Mouse (Mus musculus) ovary, adult 18-20 months (tissue): ENCODE data around the gene Shkbp1.

Experiments used
- DNase-seq: peaks from one replicate; pipeline ENCODE4 v3.0.0; 2022; ENCODE audit warnings: low spot score, mixed read lengths

Shkbp1 gene

DNA sequence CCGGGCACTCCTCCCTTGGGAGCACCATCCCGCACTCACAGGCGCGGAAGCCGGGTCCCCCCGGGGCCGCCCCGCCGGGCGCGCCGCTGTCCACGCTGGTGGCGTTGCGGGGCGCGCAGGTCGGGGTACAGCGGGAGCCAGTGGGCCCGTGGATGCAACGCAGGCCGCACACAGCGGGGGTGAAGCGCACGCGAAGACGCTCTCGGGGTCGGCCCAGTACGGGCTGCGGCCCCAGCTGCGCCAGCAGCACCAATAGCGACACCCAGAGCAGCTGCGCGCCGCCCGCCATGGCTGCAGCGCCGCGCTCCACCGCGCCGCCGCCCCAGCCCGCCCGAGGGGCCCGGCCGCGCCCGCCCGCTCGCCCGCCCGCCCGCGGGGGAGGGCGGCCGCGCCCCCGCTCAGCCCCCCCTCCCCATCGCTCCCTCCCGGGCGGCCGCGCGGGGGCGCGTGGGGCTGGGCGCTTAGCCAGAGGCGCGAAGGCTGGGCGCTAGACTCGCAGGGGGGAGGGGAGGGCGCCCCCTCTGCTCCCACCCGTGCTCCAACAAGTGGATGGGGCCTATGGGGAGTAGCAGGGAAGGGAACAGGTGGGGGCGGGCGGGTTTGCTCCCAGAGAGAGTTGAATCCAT, 22.4 kb downstream of the Shkbp1 start:
- DNase-seq: no peak

DNA sequence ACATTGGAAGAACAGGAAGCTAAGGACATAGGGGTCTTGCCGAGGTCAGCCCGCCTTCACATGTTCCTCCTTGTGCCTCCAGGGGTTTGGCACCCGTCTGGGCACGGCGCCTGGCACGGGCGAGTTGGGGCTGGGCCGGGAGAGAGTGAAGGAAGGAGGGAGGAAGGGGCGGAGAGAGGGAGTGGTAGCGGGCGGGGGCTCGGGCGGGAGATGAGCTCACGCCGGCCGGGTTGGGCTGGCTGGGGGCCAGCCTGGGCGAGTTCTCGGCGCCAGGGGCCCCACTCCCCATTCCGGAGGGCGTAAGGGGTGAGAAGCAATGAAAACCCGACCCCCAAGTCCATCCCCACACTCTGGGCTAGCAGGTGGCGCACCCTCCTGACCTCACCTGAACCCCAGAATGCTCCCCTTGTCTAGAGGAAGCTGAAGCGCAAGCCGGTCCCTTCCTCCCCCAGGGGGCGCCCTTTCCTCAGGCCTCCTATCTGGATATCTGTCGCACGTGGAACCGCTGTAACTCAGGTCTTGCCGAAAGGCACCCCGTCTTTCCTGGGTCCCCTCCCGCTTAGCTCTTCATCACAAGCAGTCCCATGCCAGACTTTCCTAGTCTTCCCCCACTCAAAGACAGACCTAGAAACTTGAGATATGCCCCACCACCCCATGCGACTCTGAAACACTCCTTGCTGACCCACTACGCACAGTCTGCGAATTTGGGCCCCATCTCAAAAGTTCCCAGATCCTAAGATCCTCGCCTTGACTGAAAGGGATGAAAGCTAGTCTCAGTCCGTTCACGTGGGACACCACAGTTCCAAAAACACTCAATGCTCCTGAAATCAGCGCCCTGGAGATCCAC, 23.2 kb downstream of the Shkbp1 start:
- DNase-seq: peak; percentile 69

DNA sequence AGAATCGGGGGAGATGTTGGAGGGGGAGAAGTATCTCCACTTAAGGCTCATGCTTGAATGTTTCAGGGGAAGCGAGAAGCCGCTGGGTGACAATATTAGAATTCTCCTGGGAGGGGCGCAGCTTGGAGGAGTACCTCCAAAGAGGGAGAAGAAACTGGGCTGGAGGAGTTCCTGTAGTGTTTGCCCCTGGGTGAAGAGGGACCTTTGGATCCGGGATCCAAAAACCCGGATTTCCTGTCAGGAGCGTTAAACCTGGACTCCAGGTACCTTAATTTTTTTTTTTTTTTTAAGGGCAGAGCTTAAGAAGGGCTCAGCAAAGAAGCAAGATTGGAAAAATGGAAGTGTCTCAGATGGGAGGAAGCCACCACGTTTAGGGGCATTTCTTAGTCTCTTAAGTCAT, 24.0 kb downstream of the Shkbp1 start:
- no peak for DNase-seq

DNA sequence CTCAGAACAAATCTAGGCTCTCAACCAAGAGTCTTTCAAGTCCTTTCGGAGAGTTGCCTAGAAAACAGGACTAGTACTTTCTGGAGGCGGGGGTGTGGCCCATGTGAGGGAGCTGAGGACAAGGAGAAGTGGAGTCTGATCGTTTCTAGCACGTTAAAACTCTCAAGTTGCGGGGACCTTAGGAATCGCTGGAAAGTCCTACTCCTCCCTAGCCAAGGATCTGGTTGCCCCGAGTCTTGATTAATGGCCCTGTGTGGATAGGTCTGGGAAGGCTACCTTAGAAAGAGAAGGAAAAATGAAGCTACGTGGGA, 24.3 kb downstream of the Shkbp1 start:
- DNase-seq: no peak

DNA sequence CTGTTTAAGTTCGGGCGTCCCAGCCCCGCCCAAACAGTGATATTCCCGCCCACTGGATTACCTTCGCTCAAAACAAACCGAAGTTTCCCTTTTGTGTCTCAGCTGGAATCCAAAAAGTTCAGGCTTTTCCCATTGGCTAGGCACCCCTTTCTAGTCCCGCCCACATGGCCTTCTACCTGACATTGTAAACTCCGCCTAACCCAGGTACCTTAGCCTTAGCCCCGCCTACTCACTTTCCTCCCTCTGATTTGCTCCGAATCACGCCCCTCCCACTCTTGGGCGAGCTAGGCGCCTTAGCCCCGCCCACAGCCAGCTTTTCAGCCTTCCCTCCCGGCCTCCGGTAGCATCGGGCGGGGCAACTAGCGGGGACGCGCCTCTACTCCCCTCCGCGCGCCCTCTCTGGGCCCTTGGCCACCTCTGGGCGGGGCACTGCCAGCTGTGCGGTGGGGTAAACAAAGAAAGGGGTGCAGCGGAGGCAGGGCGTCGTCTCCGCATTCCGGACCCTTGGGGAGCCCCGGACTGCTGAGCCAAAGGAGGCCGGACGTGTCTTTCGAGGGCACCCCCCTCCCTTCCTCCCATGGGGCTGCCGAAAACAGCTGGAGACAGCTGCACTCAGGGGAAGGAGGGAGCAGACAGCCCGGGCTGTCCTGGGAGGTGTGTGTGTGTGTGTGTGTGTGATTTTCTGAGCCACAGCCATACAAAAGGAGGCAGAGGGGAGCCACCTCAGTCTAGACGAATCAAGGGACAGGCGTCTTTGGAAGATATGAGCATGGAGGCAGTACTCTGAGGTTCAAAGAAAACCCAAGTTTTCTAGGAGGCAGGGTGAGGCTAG, 24.9 kb downstream of the Shkbp1 start:
- peak; percentile 88 for DNase-seq

DNA sequence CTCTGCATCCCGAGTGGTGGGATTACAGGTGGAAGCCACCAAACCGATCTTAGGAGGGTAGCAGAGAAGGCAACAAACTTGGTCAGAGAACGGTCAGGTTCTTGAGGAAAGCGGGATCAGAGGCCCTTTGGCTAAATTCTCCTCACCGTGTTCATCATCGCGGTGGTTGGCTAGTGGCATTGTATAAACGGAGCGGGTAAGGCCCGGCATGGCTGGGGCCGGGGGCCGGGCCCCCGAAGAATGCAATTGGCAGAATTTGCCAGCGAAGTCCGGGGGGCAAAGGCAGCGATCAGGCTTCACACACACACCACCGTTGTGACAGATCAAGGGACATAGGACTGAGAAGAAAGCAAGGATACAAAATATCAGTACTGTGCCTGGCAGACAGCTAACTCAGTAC, 25.8 kb downstream of the Shkbp1 start:
- DNase-seq: no peak

DNA sequence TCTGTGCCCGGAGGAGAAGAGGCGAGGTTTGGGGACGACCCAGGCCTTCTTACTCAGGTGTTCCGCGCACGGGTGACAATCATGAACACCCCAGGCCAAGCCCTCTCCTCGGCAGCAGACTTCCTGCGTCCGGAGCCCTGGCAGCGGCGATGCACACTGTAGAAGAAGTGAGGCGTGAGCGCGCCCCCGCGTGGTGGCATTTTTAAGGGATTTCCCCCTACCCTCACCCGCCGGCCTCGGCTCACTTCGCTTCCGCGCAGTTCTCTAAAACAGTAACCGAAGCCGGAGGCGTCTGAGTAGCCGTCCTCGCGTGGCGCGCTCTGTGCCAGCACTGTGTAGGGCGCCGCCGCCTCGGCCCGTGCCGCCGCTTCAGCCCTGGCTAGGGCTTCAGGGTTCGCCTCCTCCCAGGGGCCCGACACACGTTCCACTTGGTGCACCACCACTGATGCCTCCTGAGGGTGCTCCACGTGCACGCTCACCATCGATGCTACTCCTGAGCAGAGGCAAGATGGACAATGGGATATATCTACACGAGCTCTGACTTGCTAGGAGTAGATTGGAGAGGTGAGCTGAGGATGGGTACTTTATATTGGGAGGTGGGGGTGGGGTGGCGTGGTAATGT, 26.4 kb downstream of the Shkbp1 start:
- no peak for DNase-seq

DNA sequence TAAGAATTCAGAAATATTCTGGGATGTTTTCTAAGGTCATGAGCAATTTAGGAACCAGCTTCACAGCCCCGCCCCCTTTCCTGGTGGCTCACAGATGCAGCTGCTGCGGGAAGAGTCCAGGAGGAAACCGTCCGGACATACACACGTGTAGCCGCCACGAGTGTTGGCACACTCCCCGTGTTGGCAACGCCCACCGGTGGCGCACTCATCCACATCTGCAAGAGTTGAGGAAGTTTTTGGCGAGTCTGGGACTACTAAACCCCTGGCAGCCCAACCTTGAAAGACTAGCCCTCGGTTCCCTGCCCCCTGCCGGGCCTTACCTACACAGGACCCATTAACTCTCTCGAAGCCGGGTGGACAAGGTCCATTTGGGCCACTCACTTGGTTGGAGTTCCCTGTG, 27.2 kb downstream of the Shkbp1 start:
- DNase-seq: no peak

DNA sequence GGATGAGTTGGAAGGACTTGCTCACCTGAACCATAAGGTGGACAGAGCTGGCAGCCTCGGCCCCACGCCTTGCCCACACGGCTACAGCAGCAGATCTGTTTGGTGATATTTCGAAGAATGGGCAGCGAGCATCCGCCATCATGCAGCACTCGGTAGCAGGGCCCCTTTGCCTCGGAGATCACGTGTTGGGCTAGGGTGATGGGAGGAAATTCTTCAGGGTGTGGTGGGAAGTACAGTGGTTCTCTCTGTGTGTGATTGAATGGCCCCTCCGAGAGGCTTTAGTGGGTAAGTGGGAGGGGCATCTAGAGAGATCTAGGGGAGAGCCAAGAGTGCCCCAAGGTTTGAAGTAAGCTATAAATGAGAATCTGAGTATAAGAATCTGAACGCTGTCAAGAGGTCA, 27.7 kb downstream of the Shkbp1 start:
- no peak for DNase-seq

DNA sequence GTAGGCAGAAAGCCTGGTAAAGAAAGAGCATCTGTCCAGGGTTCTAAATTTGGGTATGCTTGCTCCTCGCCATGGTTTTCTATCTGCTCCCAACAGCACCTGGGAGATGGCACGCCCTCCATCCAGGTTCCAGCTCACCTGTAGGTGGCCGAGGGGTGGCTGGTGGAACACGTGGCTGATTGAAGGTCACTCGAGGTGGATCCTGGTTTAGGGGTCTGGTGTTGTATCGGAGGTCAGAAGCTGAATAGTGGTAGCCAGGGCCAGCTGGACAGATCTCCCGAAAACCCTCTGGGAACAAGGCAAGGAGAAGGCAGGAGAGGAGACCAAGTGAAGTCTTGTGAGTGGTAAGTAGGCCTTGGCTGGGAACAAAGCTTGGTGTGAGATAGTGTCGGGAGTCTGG, 28.3 kb downstream of the Shkbp1 start:
- no peak for DNase-seq

DNA sequence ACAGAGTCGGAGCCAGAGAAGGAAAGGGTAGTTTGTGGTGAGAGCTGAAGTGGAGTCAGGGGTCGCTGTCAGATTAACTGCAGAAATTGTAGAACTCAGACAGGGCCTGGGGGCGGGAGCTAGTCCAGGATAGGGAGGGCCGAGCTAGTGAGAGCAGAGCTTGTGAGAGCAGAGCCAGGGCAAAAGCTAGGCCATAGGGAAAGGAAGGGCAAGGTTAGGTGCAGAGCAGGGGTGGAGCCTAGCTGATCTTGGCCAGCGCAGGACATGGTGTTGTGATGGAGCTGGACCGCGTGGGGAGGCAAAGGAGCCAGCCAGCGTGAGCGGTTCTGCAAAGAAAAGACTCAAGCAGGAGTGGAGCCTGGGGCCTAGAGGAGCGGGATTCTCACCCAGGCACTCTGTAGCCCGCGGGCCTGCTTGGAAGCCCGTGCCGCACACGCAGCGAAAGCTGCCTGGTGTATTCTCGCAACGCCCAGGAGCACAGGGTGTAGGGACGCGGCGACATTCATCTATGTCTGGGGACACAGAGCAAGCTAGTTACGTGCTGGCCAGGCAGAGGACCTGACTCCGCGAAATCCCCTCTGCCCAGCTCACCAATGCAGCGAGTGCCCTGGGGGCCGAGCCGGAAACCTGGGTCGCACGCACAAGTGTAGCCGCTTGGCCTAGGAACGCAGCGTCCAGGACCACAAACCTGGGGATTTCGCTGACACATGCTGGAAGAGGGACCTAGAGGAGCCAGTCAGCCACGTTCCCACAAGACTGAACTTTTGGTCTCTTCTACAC, 29.5 kb downstream of the Shkbp1 start:
- no peak for DNase-seq

DNA sequence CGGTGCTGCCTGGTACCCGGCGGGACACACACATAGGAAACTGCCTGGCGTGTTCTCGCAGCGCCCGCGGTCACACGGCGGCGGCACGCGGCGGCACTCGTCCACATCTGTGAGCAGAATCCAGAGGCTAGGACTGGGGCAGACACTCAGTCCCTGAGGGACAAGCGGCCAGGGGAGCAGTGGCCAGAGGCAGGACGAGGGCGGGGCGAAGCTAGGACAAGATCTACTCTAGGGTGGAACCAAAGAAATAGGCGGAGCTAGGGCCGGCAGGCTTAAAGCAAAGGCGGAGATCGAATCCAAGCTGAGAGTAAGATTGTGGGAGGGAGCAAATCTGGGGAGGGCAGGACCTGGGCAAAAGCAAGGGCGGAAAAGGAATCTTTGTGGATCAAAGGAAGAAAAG, 30.1 kb downstream of the Shkbp1 start:
- no peak for DNase-seq

DNA sequence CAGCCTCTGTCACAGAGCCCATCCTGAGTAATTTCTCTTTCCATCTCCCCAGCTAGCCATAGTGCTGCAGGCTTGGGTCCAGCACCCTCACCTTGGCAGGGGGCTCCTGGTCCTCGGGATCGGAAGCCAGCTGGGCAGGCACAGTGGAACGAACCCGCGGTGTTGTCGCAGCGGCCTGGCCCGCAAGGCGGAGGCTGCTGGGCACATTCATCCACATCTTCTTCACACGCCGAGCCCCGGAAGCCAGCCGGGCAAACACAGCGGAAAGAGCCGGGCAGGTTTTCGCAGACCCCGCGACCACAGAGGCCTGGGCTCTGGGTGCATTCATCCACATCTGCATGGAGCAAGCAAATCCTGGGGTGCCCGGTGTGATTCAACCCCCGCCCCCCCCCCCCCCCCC, 30.9 kb downstream of the Shkbp1 start:
- DNase-seq: no peak

DNA sequence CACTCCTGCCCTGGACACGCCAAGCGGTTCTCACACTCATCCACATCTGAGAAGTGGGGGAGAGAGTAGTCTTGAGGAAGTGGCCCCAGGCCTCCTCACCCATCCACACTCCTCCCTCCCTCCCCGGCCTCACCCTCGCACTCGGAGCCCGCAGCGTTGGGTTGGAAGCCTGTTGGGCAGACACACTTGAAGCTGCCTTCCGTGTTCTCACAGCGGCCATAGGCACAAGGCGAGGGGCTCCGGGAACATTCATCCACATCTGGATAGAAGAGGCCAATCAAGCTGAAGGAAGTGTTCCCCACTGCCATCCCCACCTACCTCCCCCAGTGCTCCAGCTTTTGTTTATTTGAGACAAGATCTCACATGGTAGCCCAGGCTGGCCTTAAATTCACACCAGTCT, 31.7 kb downstream of the Shkbp1 start:
- DNase-seq: no peak

DNA sequence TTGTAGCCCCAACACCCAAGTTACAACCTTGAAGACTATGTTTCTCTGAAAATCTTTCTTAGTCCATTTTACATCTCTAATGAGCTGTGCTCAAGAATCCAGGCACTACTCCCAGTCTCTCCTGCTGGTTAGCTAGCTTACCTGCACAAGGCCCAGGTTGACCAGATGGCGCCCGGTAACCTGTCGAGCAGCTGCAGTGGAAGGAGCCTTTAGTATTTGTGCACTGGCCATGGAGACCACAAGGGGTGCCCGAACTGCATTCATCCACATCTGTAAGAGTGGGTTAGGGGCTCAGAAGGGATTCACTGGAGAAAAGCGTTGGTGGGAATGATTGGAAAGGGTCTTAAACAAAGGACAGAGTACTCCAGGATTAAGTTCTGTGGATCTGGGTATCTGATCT, 32.8 kb downstream of the Shkbp1 start:
- DNase-seq: no peak

DNA sequence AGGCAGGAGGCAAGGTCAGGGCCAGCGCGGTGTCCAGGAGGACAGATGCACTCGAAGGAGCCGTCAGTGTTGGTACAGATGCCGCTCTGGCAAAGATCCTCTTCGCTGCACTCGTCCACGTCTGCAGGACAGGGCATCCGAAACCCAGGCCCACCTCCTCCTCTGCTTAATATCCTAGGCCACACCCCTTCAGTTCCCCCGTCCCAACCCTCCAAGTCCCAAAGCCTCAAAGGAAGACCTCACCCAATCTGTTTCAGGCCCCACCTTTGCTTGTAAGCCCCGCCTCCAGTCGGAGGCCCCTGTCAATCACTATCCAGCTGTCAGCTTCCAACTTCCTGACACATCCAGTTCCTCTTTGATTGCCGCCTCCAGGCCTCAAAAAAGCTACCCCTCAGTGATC, 33.5 kb downstream of the Shkbp1 start:
- no peak for DNase-seq

DNA sequence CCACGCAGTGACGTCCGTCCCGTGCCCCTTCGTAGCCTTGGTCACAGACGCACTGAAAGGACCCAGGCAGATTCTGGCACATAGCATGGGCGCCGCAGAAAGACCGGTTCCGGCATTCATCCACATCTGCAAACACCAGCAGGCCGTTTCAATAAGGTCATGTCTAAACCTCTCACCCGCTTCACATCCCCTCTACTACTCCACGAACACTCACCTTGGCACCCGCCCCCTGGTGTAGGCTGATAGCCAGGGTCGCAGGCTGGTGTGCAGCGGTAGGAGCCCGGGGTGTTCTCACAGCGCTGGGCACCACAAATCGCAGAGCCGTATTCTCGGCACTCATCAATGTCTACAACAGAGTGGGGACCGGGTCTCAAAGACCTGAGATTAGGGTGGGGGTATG, 36.4 kb downstream of the Shkbp1 start:
- DNase-seq: no peak

DNA sequence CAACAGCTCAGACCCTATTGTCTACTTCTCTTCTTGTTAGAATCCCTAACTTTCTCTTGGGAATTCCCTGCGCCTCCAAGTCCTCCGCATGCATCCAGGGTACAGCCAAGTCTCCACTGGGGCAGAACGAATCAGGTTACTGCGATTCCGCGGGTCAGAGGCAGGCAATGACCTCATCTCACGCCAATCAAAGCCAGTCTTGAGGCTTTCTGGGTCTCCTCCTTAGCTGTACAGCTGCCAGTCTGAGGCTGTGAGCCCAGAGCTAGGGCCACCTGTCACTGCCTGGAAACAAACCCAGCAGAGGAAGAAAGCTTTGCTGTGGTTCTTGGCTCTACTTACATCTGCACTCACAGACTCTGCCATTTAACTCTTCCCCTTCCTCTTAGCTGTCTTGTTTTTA, 39.9 kb downstream of the Shkbp1 start:
- DNase-seq: no peak

DNA sequence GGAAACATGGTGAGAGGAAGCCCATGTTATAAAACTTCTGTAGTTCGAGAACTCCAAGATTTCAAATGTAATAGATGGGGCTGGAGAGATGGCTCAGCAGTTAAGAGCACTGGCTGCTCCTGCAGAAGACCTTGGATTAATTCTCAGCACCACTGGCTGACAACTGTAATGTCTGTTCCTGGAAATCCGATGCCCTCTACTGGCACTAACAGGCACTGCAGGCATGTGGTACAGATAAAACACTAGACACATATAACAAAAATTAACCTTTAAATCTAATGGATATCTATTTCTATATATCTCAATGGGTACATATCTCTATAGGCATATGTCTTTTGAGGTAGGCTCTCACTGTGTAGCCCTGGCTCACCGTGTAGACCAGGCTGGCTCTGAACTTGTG, 41.4 kb downstream of the Shkbp1 start:
- DNase-seq: no peak

DNA sequence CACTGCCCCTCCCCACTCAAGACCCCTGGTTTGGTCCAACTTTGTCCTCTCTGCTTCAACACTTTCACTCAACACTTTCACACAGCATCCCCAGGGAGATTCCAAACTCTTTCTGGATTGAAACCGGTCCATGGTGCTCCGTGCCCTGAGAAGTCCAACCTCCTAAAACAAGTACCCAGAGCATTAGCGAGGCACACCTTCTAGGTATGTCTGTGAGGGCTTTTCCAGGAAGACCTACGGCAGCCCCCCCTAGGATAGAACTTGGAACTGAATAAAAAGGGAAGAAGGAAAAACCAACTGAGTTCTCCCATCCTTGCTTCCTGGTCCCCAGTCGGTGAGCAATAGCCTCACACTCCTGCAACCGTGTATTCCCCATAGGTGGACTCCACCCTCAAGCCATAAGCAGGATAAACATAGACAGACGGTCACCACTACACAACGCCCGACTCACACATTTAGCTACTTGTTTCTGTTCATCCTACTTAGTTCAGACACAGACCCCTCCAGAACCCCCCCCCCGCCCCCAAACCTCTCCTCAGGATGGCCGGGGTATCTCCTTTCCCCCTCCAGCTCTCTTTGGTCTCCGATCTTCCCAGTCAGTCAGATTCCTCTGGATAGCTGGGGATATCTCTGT, 44.1 kb downstream of the Shkbp1 start:
- DNase-seq: no peak

DNA sequence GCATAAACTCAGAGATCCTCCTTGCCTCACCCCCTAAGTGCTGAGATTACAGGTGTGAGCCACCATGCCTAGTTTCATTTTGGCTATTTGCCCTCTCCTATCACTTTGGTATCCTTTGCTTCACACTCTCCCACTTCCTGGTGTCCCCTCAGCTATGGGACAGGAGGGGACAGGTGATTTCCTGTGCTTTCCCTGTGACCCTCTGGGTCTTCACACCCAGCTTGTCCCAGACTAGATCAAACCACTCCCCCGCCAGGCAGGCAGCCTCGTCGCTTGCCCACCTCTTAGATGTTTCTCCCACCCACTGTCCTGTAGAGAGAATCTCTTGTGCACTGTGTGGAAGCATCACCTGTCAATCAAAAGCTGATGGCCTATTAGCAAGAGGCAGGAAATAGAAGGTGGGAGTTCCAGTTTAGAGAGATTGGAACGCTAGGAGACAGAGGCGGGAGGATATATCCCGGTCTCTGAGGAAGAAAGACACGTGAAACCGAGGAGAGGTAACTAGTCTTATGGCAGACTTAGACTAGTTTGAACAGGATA, 44.8 kb downstream of the Shkbp1 start:
- no peak for DNase-seq
